Mouse (Mus musculus) embryonic fibroblast, embryonic 13.5 days (primary cell): ENCODE results near the gene Tenm2.

Experiments
- CTCF ChIP-seq: IDR thresholded peaks from 2 replicates; pipeline ENCODE4 v1.5.1; 2011; ENCODE audit warnings: mild to moderate bottlenecking, control low read depth, low read length, moderate library complexity, borderline replicate concordance; ENCODE audit not compliant: insufficient read depth
- POLR2A ChIP-seq: IDR thresholded peaks from 2 replicates; pipeline ENCODE4 v1.6.1; 2011; ENCODE audit warnings: low read depth, mild to moderate bottlenecking, control low read depth, low read length, moderate library complexity

- TF ChIP-seq POLR2A (no peak), CTCF (no peak)
These were observed 908.5 kb downstream of the Tenm2 start for GRCm38 (mm10) chr11:36327243-36327642.
